Mouse (Mus musculus) spleen, postnatal 4 days (tissue): Measurements from ENCODE around the gene Stk32c.

ENCODE experiments used
- DNase-seq, 2 experiments: peaks; one replicate each; pipeline ENCODE4 v3.0.0; 2022; ENCODE audit warnings: low spot score in 2 of 2

Stk32c gene

DNA sequence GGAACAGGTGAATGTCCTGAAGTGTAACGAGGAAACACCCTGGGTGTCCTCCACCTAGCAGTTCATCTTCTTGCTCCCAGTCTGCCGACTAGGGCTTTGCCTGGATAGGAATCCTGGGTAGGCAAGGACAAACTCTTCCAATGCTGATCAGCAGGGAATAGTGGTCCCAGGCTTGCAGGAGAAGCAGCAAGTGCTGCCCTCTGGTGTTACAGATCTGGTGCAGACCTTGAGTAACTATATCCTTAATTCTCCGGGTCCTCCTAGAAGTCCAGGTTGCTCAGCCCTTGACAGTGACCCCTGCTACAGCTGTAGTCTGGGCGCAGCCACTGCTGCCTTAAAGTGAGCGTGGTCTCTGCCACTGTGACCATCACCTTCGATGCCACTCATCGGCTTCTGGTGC lies 13.0 kb downstream of the Stk32c start:
- no peak for DNase-seq

DNA sequence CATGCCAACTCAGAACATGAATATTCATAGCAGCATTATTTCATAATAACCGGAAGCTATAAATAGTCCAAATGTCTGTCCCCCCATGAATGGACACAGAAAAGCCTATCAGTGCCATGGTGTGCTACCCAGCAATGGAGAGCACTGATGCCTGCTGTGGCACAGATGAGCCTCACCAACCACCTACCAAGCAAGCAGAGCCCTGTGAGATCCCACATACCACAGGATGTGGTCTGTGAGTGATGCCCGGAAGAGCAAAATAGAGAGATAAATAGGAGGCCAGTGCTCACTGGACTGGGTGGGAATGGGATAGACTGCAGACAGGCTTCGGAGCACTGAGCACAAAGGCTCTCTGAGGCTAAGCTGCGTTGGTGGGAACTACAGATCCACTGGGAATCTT lies 16.1 kb downstream of the Stk32c start:
- no peak for DNase-seq

DNA sequence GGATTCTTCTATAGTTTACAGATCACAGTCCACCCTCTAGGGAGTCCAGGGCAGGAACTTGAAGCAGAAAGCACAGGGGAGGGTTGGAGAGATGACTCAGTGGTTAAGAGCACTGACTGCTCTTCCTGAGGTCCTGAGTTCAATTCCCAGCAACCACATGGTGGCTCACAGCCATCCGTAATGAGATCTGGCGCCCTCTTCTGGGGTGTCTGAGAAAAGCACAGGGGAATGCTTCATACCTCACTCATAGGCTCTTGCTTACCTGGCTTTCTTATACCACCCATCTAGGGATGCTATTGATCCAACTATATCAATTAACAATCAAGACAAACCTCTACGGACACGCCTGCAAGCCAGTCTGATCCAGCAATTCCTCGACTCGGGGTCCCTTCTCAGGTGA lies 21.5 kb downstream of the Stk32c start:
- no peak for DNase-seq

DNA sequence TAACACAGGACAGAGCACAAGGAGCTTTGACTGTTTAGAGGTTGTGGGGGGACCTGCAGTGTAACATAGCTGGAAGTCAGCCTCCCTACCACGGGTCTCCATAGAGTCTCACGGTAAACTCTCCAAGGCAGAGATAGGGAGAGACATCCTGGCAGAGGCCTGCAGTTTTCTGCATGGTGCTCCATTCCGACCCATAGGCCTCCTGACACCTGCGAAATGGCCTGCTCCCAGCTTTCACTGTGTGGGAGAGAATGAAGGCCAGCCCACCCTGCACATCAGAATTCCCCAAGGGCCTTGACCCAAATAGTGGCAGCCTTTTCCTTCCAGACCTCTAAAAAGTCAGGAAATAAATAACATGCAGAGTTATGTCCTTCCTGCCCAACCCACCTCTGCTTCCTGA lies 22.5 kb downstream of the Stk32c start:
- no peak for DNase-seq

DNA sequence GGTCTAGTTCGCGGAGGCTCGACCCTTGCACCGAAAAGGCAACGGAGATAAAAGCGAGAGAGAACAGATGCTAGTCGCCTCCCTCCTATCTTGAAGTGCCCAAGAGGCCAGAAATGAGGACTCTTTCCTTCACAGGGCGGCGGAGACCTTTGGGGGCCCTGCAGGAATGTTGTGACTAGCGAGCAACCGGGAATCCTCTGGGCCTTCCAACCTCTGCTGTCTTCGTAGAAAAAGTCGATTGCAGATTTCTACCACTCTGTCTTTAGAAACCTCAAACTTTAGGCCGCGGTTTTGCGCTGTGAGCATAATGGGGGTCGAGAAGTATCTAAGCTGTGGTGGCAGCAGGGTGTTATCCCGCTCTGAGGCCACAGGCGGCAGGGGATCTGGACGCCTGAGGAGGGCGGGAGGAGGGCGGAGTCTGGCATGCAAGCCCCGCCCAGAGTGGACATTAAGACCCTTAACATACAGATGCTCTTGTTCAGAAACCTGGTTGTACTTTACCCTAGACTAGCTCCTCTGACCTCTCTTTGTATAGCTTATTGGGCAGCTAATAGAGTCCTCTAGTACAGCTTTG lies 24.4 kb downstream of the Stk32c start:
- DNase-seq, result peak in 1 of 2 experiments; percentile 61

DNA sequence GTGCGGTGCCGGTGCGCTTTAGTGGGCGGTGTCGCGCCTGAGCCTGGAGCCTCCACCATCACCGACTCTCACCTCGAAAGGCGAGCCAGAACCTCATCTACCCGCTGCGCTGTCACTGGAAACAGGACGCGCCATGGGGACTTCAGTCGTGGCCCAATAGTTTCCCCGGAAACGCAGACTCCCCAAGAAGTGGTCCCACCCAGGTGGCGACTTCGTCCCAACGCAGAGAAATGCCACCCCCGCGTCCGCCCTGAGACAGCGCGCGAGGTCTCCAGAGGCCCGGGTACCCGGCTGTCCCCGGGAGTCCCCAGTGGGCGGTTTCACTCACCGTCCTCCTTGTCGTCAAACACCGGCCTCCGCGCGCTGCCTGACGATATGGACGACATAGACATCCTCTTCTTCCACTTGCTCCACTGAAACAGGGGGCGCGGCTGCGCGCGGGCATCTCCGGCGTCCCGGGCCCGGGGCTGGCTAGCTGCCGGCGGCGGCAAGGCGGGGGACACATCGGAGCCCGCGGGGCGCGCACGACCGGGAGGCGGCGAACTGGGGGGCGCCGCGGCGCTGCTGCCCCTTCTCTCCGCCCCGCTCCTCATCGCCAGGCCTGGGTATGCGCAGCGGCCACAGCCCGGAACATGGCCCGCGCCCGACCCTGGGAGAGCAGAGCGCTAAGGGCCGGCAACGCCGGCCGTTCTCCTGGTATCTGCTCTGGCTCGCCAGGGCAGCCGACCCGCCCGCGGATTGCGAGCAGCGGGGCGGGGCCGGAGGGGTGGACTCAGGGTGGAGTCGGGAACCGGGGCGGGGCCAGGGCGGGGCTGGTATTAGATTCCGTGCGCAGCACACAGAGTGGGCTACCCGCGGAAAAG lies 25.1 kb downstream of the Stk32c start:
- DNase-seq, result peak; percentile 52 to 75

DNA sequence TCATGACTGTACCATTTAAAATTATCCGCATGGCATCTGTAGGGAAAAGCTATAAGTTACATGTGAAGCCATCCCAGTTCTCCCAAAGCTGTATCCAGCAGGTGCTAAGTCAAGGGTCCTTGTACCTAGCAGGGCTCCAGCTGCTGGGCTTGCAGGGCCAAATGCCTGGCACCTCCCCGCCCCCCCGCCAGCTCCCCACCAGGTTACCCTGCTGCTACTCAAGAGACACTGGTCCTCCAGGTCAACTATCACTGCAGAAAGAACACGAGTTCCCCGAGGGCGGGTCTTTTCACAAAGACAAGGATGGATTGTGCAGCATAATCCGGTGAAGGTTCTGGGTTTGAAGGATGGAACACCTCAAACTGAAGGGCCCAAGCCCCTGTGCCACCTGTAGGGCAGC lies 25.8 kb downstream of the Stk32c start:
- DNase-seq, result no peak

DNA sequence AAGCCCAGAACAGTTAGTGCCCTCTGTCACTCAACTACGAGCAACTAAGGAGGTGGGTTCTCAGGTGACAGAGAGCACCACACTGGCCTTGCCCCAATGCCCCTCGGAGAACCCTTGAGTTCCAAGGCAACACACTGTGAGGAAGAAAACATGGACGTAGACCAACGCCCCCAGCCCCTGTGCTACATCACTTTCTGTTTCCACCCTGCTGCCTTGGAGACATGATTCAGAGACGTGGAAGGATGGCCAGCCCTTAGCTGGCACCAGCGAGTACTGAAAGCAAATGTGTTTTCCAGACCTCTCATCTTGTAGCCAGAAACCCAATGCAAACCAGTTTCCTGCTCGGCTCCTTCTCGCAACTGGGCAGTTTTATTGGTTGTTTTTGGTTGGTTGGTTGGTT lies 26.7 kb downstream of the Stk32c start:
- DNase-seq, result no peak

DNA sequence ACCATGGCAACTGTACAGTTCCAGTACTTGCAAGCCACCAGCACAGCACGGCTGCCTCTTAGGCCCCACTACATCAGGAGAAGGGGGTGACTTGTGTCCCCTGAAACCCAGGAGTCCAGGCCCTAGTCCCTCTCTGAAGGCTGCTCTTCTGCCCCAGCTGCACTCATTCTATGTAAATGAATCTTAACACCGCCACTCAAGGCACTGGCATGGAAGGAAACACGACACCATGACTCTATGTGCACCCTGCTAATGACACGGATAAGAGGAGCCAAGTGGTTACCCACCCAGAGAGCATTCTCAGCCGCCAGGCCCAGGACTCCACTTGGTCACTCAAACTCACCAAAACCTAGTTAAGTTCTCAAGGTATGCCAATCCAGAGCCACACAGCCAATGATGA lies 27.1 kb downstream of the Stk32c start:
- DNase-seq, result no peak

DNA sequence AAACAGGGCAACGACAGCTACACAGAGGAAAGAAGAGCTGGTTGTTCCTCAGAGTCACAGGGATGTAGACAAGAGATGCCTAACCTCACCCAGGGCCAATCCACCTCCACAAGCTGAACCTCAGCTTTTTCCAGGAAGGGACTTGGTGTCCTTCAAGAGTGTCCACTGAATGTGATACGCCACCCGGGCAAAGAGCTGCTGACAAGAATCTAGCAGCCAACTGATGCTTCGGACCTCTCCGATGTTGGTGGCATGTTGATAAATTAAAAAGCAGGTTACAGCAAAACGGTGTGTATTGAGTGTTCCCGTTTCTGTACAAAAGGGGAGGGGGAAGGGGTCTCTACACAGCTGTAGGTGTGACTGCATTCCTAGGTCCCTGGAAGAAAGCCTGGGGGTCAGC lies 28.3 kb downstream of the Stk32c start:
- no peak for DNase-seq

DNA sequence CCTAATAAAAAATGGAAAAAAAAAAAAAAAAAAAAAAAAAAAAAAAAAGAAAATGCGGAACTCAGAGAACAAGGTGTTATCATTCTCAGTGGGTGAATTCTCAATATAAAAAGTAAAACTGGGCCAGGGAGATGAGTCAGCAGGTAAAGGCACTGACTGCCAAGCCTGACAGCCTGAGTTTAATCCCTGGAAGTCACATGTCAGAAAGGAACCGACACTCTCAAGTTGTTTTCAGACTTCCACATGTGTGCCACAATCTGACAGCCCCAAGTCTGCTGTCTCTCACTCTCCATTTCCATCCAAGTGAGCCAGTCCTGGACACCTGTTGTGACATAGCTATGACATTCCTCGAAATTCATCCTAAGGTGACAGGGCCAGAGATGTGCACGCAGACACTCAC lies 28.7 kb downstream of the Stk32c start:
- DNase-seq, result no peak

DNA sequence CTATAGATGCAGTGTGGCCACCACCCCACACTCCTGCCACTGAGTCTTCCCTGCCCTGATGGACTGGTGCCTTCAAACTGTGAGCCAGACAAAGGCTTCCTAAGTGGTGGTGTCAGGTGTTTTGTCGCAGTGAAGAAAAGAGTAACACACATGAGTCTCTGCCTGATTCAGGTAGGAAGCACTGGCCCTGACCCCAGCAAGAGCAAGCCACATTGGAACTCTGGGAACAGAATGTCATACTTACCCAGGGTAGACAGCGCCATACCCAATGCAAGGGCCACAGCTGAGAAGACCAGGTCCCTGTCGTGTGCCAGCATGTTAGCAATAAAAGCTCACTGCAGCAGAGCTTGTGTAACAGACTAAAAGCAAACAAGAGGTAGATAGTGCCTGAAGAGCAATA lies 33.0 kb downstream of the Stk32c start:
- DNase-seq, result no peak

DNA sequence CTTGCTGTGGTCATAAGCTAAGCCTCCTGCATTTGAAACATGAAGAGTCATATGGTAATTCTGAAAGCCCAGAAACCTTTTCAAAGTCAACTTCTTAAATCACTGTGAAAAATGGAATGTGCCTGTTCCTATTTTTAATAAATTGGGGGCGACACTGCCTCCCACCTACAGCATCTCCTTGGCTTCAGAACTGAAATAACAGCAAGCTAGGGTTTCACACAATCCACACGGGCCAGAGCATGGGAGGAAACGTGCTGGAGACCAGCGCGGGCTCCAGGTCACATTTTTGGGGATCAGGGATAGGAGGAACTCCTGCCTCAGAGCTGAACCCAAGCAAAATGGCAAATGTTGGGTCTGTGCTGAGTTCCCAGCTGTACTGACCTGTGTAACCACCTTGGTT lies 33.8 kb downstream of the Stk32c start:
- no peak for DNase-seq

DNA sequence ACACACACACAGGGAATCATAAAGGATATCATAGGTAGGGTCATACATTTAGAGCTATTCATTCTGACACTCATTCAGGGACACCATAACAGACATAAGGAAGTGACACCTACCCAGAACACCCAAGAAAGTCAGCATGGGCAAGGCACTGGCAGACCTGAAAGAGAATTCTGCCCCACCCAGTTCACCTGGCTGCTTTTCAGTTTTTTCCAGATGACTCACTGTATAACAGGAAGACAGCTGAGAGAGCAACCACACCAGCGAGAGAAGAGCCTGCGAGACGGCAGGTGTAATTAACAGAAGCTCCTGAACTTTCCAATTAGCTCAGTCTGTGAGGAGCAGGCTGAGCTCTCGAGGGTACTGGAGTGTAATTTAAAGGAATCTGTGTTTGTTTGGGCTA lies 44.0 kb downstream of the Stk32c start:
- no peak for DNase-seq

DNA sequence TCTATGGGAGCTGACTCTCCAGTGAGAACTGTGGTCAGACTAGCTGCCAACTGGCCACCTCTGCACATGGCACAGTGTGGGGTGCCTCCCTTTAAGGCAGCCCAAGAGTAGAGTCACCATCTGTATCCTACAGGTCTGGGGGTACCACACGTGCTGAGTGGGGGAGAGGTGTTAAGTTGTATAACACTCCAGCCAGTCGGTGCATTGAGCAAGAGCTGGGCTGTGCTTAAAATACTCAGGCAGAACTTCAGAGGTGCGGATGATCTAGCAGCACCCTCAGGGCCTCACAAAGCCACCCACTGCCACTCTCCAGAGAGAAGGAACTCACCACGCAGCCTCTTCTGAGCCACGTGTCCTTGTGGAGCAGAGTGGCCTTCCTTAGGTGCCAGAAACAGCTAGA lies 48.7 kb downstream of the Stk32c start:
- DNase-seq, result no peak

DNA sequence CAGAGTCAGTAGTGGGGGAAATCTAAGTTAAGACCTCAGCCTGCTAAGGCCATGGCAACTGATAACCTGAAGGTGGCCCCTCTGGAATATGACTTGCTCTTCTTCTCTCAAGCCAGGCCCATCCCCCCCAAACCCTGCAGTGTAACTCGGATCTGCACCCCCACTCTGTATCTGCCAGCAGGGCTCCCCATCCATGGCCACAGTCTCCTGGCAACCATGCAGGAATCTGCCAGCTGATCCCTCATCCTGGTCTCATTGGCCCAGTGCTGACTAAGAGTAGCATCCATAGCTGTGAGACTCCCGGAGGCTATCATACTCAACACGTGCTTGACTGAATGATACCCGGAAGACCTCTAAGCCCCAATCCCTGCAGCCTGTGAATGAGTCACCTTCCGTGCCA lies 54.2 kb downstream of the Stk32c start:
- DNase-seq, result no peak

DNA sequence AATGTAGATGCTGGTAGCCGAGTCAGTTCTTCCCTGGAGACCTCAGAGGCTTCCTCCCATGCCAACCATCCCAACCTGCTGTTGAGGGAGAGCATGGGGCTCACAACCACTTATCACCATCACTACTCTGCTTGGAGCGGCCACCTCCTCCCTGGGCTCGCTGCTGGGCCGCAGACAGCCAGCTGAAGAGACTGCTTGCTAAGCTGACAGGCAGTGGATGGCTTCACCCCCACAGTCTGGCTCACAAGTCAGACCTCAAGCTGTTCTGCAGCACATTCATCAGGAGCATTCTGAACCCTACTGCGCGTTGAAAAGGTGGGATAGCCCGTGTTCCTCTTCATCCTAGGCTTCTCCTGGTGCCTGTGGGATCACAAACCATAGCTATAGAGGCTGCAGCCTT lies 54.6 kb downstream of the Stk32c start:
- DNase-seq, result no peak

DNA sequence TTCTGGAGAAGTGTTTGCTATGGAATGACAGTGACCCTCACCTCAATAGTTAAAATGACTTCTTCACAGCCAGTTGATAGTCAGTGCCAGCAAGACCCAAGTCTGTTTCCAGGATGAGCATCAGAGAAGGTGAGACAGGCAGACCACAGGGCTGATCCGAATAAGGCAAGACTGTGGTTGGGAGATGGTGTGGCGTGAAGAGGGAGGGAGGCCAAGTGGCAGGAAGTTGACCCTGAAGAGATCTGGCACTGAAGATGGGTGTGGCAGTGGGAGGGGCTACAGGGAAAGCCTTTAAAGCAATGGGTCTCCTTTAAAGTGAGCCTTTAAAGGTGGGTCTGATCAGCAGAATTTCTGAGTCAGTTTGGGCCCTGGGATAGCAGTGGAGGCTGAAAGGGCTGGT lies 55.6 kb downstream of the Stk32c start:
- DNase-seq, result no peak

DNA sequence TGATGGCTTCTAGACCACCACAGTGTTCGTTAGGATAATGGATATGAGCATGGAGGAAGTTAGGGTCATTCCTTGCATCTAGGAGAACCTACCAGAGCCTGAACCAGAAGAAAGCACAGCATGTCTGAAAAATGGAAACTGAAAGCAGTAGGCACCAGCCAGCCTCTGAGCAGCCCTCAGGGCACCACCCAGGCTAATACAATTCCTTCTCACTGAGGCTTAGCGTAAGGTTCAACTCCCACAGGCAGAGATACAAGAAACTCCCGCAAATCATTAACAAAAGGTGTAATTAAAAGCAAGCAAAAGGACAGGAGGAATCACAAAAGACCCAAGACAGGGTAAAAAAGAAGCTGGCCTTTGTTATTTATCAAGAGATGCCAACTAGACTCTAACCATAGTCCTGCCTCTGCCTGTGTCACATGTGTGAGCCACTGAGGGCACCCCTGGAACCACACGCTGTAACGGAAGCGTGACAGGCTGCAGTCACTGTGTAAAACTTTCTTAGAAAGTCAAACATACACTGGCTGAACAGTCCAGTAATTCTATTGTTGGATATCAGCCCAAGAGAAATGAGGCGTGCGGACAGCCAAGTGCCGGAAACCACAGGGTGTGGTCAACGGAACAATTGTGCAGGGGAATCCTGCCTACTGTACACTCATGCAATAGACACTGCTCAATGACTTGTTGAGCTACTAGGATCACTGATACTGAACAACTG lies 56.6 kb downstream of the Stk32c start:
- DNase-seq, result no peak

DNA sequence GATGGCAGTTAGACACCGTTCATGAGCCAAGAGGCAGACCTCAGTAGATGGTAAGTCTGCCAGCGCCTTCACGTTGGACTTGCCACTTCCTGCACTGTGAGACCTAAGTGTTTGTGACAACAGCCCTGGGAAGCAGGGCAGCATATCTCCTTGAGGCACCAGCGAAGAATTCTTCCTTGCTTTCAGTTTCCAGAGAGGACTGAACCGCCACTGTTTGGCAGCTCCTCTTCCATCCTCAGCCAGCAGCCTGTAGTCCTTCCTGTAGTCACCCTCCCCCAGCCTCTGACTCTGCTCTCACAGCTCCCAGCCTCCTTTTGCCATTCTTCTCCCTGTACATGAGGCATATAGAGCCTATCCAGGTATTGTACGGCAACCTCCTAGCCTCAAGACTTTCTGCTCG lies 60.2 kb downstream of the Stk32c start:
- DNase-seq, result no peak

DNA sequence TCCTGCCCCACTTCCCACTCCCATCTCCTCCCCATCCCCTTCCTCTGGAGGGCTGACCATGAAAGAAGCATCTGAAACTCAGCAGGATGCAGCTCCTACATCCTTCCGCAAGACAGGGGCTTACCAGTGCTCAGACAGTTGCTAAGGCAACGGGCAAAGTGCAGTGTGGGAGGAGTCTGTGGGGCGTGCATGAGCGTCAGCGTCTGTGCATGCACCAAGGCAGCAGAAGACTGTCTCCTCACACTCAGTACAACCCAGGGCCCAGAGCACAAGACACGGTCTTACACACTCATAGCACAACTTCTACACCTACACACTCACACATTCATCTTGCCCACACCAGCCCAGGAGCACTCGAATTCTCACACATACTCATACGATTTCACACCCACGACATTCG lies 62.0 kb downstream of the Stk32c start:
- no peak for DNase-seq

DNA sequence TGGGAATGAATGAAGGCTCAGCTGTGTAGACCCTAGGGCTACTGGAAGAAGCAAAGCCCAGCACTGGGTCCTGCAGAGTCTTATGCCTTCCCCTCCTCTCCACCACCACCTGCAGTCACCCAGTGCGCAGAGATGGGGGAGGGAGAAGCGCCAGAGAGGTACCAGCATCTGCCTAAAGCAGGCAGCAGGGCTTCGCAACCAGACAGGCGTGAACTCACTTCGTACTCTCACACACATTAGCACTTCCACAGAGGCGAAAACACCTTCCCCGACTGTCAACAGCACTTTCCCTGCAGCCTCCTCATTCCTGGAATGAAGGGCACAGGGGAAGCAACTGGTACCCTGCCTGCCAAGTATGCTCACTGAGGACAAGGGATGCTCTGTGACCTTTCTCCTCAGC lies 63.7 kb downstream of the Stk32c start:
- DNase-seq, result no peak

DNA sequence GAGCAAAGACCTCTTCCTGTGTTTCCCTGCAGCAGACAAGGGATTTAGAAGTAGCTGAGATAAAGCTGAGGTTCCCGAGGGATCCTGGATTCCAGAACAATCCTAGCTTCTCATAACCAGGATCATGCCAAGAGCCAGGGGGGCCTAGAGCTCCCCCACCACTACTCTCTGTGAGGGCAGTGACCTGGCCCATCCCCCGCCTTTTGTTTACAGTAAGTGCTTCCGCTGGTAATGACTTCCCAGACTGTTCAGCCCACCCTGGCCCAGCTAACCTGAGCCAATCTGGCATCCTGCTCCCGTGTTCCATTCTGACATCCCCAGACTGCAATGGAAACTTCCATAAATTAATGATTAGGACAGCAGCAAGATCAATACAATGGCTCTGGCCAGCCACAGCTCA lies 65.7 kb downstream of the Stk32c start:
- DNase-seq, result no peak
